Mouse (Mus musculus): Measurements from ENCODE around the gene Rbm25. TPM values are rescaled to one million over a fixed set of nuclear protein-coding genes. Genes with fewer than 3 reads are reported as not detected.

Rbm25 gene
- total RNA-seq, 2 experiments from 2014 or later: 117 to 127 TPM

DNA sequence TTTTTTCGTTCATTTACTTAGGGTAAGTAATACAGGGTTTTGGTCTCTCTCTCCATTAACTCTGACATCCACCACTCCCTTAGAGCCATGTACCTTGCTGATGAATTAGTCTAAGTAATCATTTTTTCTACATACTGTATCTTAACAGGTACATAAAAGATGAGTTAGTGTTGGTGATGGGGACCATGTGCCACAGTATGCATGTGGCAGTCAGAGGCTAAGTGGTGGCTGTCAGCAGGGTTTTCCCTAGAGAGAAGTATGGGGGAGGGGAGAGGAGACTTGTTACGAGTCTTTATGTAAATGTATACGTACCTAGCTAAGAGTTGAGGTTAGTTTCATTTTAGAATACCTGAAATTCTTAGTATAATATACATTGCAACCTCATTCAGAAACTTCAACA is 92.0 kb downstream of the Rbm25 start:
- no peak for ATAC-seq (ENCODE audit: poor library complexity, severe bottlenecking)

DNA sequence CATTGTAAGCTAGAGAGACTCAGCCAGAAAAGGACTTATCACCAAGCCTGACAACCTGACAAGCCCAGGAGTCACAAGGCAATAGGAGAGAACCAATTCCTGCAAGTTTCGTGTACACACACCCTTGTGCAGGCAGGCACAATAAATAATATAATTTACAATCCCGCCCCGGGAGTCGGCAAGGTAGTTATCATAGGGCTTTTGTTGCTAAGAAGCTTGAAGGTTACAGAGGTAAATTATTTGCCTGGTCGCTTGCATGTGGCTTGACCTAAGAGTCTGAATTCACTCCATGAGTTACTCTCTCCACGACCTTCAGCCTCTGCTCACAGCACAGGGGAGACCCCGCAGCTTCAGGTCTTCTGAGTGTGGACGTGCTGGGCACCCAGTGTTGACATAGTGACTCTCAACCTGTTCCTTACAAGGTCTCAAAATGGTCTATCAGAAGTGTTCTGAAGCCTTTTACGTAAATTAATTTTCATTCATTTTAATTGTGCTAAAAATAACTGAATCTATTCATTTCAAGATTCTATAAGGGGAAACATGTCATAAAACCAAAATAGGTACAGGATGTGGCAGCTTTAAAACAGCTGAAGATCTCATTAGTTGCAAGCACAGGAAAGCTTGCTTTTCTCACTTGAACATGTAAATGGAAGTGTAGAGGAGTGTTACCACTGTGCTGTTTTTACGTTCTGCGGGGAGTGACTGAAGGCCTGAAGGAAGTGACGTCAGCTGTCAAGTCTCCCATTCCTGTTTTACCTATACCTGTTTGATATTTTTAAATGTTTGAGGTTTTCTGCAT is 95.7 kb downstream of the Rbm25 start:
- no peak for ATAC-seq (ENCODE audit: poor library complexity, severe bottlenecking)

DNA sequence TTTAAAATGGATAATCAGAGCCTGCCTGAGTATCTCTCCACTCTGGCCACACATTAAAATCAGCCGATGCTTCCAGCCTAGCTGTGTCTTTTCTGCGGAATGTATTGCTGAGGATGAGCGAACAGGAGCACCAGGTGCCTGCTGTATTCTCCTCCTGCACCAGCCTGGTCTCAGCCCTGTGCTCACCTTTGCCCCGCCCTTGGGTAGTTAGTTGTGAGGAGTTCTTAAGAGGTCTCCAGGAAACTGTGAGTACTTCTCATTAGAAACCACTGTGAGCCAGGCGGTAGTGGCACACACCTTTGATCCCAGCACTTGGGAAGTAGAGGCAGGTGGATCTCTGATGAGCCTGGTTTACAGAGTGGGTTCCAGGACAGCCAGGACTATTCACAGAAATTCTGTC is 101.2 kb downstream of the Rbm25 start:
- ATAC-seq (ENCODE audit: poor library complexity, severe bottlenecking): no peak

Other genes starting within 250 kb of the Rbm25 start
- 0.36 TPM in 1 of 2 replicates, not detected in the other for gene Dpf3, start 143.5 kb upstream of the Rbm25 start, total RNA-seq (2015)
- 1.6 and 5.0 TPM in 2 replicates for gene Dpf3, start 143.5 kb upstream of the Rbm25 start, total RNA-seq (2017)
- 3.5 and 5.8 TPM in 2 replicates for gene Dcaf4, start 110.8 kb upstream of the Rbm25 start, total RNA-seq (2015)
- gene Dcaf4, start 110.8 kb upstream of the Rbm25 start, total RNA-seq (2017): 5.1 and 5.4 TPM in 2 replicates
- 8.3 and 10.1 TPM in 2 replicates for gene Zfyve1, start 34.0 kb upstream of the Rbm25 start, total RNA-seq (2015)
- 13.6 and 18.8 TPM in 2 replicates for gene Zfyve1, start 34.0 kb upstream of the Rbm25 start, total RNA-seq (2017)
- gene Psen1, start 56.9 kb downstream of the Rbm25 start, total RNA-seq (2015): 108 and 111 TPM in 2 replicates
- 94.4 and 120 TPM in 2 replicates for gene Psen1, start 56.9 kb downstream of the Rbm25 start, total RNA-seq (2017)
- gene Papln, start 132.4 kb downstream of the Rbm25 start, total RNA-seq (2015): not detected in 2 replicates
- not detected in 2 replicates for gene Papln, start 132.4 kb downstream of the Rbm25 start, total RNA-seq (2017)